Mouse (Mus musculus): ENCODE results near the gene Acap1.
"Not testable (repeated sequence)": the region's sequence is repeated elsewhere in the genome, so short reads cannot be mapped to it uniquely, and the experiment has no call there.

Gene Acap1

GRCm38 (mm10) chr11:69920266-69921031, 25.1 kb upstream of the Acap1 start:
- DNase-seq = no peak

GRCm38 (mm10) chr11:69919661-69920265, 24.4 kb upstream of the Acap1 start:
- DNase-seq = peak; percentile 86 to 88

GRCm38 (mm10) chr11:69919053-69919452, 23.7 kb upstream of the Acap1 start:
- no peak for DNase-seq

GRCm38 (mm10) chr11:69918118-69918517, 22.8 kb upstream of the Acap1 start:
- no peak for DNase-seq

GRCm38 (mm10) chr11:69917379-69917948, 22.1 kb upstream of the Acap1 start:
- no peak for DNase-seq

- not testable (repeated sequence) for DNase-seq
Observed at GRCm38 (mm10) chr11:69916652-69917378, 21.5 kb upstream of the Acap1 start.

GRCm38 (mm10) chr11:69915667-69916627, 20.6 kb upstream of the Acap1 start:
- DNase-seq = no peak

- no peak for DNase-seq
Observed at GRCm38 (mm10) chr11:69914917-69915430, 19.6 kb upstream of the Acap1 start.

GRCm38 (mm10) chr11:69914372-69914764, 19.0 kb upstream of the Acap1 start:
- no peak for DNase-seq

GRCm38 (mm10) chr11:69913554-69914371, 18.4 kb upstream of the Acap1 start, which contains the start of gene Gps2:
Gene Gps2, plus strand, starts transcription at chr11:69913888.
- peak; percentile 93 to 94 for DNase-seq

GRCm38 (mm10) chr11:69912716-69913530, 17.6 kb upstream of the Acap1 start:
- peak; percentile 43 to 82 for DNase-seq

GRCm38 (mm10) chr11:69911701-69912100, 16.4 kb upstream of the Acap1 start:
- no peak for DNase-seq

- DNase-seq = no peak
Observed at GRCm38 (mm10) chr11:69910781-69911560, 15.6 kb upstream of the Acap1 start.

GRCm38 (mm10) chr11:69910177-69910576, 14.8 kb upstream of the Acap1 start:
- no peak for DNase-seq

GRCm38 (mm10) chr11:69909174-69909573, 13.8 kb upstream of the Acap1 start:
- no peak for DNase-seq

GRCm38 (mm10) chr11:69908645-69909044, 13.3 kb upstream of the Acap1 start:
- DNase-seq = no peak

GRCm38 (mm10) chr11:69904311-69904710, 9.0 kb upstream of the Acap1 start:
- DNase-seq = peak in 1 of 2 experiments; percentile 26

- DNase-seq = no peak
Observed at GRCm38 (mm10) chr11:69902972-69903371, 7.6 kb upstream of the Acap1 start.

GRCm38 (mm10) chr11:69901993-69902392, 6.7 kb upstream of the Acap1 start:
- DNase-seq = peak in 1 of 2 experiments; percentile 36

Data from lung, postnatal 4 days (tissue).